Mouse (Mus musculus) mesoderm, embryonic 11.5 days (tissue): ENCODE data around the gene Bmp2.

ENCODE experiments used
- DNase-seq: peaks from one replicate; pipeline ENCODE4 v3.0.0-alpha.2; 2012; ENCODE audit warnings: low read depth, low spot score

Gene Bmp2

DNA sequence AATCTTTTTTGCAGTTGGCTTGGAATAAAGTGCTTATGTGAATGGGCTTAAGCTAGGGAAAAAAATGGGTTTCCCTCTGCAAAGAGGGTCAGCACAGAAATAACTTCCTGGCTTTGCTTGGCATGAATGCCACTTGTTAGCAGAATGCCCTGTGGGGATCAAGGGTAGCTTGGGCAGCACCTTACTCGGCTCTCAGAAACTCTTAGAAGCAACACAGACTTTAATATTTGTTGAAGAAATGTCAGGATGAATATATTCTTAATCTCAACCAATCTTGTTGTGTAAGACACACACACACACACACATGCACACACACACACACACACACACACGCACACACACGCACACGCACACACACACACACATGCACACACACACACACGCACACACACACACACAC, 13.5 kb downstream of the Bmp2 start:
- DNase-seq, result no peak

DNA sequence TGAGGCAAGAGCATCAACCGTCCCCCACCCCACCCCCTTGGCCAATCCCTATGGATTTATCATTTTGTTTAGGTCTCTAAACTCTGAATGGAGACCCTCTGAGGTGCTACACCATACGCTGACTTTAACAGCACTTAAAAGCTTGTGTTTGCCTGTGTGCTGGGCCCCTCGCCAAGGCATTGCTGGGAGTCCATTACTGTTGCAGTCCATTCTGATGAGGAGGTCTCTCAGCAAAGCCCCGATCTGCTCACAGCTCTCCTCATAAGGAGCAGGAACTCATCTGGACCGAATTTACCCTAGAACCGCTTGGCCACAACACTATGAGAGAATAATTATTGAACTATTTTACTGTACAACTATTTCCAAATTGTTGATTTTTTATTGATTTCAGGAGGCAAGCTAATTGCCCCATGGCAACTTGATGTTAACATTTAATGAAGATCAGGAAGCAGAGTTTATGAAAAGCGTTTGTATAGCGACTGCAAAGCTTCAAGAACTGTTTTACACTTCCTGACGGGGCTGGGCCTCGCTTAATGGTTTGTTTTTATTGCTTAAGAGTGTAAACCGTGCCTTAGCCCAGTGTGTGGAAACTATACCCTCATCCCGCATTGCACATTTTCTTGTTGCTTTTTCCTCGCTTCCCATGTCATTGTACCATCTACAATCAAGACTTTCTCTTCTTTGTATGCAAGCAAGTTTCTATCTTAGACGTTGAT, 14.2 kb downstream of the Bmp2 start:
- DNase-seq, result no peak

DNA sequence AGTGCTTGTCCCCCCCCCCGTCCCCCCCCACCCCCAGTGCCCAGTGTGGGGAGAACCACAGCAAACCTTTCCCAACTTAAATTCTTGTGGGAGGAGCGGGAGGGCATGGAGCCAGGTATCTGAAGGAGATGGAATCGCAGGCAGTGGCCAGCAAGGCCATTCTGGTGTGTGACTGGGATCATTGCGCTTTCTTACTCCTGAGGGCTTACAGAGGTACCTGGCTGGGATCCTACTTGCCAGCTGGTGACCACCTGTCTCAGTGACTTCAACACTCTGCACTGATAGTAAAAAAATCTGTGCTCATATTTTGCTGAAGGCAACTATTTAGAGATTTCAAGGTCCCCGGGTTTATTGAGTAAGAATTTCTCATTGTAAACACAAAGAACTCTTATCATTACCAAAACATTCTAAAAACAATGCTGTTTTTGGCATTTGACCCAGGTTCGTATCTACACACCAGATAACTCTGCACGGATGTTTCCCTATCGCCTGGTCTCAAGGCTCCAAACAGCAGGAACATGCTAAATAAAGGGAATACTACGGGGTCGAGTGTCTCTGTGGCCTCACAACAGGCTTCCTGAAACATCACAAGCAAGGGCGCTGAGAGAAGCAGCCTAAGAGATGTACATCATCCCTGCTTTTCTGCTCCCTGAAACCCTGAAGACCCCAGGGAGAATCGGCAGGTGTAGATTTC, 39.8 kb downstream of the Bmp2 start:
- DNase-seq, result no peak
